24 mouse cellular contexts compared by ENCODE assay signal in genomic region chr5:24711615-24712014, GRCm38 (mm10). TPM values are rescaled to one million over a fixed set of nuclear protein-coding genes. Genes with fewer than 3 reads are reported as not detected.
DNase-seq lines count a peak whose midpoint lies in the region; ATAC-seq and TF ChIP-seq lines count a peak whose summit lies in the region.
"Had no signal": no experiment of that assay in that cellular context is flagged by ENCODE, and none has a peak within 500 bp of the region (broad histone marks: within the 10 kb centered on the region; RNA-seq: fewer than 3 reads in every experiment).

No protein-coding gene starts in this region.

- ATAC-seq in liver, embryonic 14.5 days (ENCODE audit: insufficient read depth), result no peak
- no peak for ATAC-seq in liver, embryonic 11.5 days (replicated peaks; ENCODE audit: low FRiP score)
- ATAC-seq: forebrain, postnatal 0 days; inflammation-experienced regulatory T-cells, adult 6 months had no signal

- H3K4me3 ChIP-seq in heart, adult 2 months, result no peak overlapping the region
- H3K4me3 ChIP-seq in liver, embryonic 14.5 days (ENCODE audit: insufficient read depth in 1 of 2, low read depth in 2 of 2, low read length in 2 of 2), result no peak overlapping the region
- no peak overlapping the region for H3K4me3 ChIP-seq in liver, embryonic 11.5 days (ENCODE audit: low read depth, low read length)
- H3K4me3 ChIP-seq: heart, embryonic 15.5 days; hindbrain, embryonic 10.5 days; megakaryocyte, embryonic 14.5 days had no signal

- no peaks in the 10 kb centered on the region; the same call in 1 of the 2 replicates for H3K4me1 ChIP-seq in heart, adult 2 months (ENCODE audit: control insufficient read depth, insufficient read depth, low read length)
- H3K4me1 ChIP-seq in liver, embryonic 14.5 days (replicated peaks; ENCODE audit: control insufficient read depth in 2 of 2, insufficient read depth in 2 of 2, low read length in 1 of 2), result peaks cover under 1 to 3% of the 10 kb centered on the region in 2 experiments; a peak in 1 of 4 replicates
- peaks cover 3% of the 10 kb centered on the region; the same call in 1 of the 2 replicates for H3K4me1 ChIP-seq in liver, embryonic 11.5 days (replicated peaks; ENCODE audit: control insufficient read depth, insufficient read depth, low read length)
- H3K4me1 ChIP-seq: hindbrain, embryonic 10.5 days had no signal

- no peaks in the 10 kb centered on the region for H3K36me3 ChIP-seq in heart, adult 2 months (ENCODE audit: control insufficient read depth, insufficient read depth, low read length)
- H3K36me3 ChIP-seq in liver, embryonic 14.5 days (replicated peaks; ENCODE audit: control insufficient read depth, insufficient read depth, low read depth), result no peaks in the 10 kb centered on the region; the same call in 1 of the 2 replicates
- peaks cover 33% of the 10 kb centered on the region for H3K36me3 ChIP-seq in liver, embryonic 11.5 days (ENCODE audit: control insufficient read depth, insufficient read depth, low read length)

- H3K79me2 ChIP-seq in heart, adult 2 months (replicated peaks; ENCODE audit: control insufficient read depth, insufficient read depth, low read length), result no peaks in the 10 kb centered on the region

- H3K9ac ChIP-seq in heart, adult 2 months (ENCODE audit: low read depth, low read length), result no peak overlapping the region
- H3K9ac ChIP-seq in liver, embryonic 14.5 days (replicated peaks), result no peak overlapping the region
- H3K9ac ChIP-seq in liver, embryonic 11.5 days (ENCODE audit: low read depth, low read length), result no peak overlapping the region
- H3K9ac ChIP-seq: forebrain, postnatal 0 days; heart, embryonic 15.5 days had no signal

- no peaks in the 10 kb centered on the region for H3K27me3 ChIP-seq in heart, adult 2 months (ENCODE audit: control insufficient read depth, insufficient read depth, low read length)
- H3K27me3 ChIP-seq in liver, embryonic 14.5 days (ENCODE audit: control insufficient read depth, insufficient read depth, low read length), result no peaks in the 10 kb centered on the region
- H3K27me3 ChIP-seq in liver, embryonic 11.5 days (replicated peaks; ENCODE audit: control insufficient read depth, insufficient read depth, low read length), result no peaks in the 10 kb centered on the region
- H3K27me3 ChIP-seq: heart, embryonic 15.5 days had no signal

- 96% methylated on average over 6 of the region's 6 CpGs for WGBS in heart, adult 2 months
- WGBS in liver, embryonic 14.5 days (ENCODE audit: insufficient replicate concordance), result 81% methylated on average over 6 of the region's 6 CpGs
- WGBS in liver, embryonic 11.5 days, result 90% methylated on average over 6 of the region's 6 CpGs

- DNase-seq in heart, adult 2 months, result no peak
- DNase-seq in heart, postnatal 4 days, result no peak
- no peak for DNase-seq in liver, embryonic 14.5 days (ENCODE audit: low read depth in 3 of 3, low spot score in 3 of 3)
- DNase-seq in liver, embryonic 11.5 days (ENCODE audit: low spot score), result no peak
- peak; percentile 10 for DNase-seq in A20 (ENCODE audit: low read depth, low spot score)
- peak; percentile 52 for DNase-seq in R1 (ENCODE audit: low read depth, low spot score)
- DNase-seq in frontal cortex, postnatal 14 days (ENCODE audit: low spot score in 2 of 2), result no peak
- DNase-seq: adrenal gland, postnatal 36 days; B cell, adult 2 months; cerebellum, postnatal 10 days; forebrain, postnatal 0 days; heart, adult 18-20 months; kidney, postnatal 14 days; lung, postnatal 10 days; right cerebral cortex, postnatal 14 days; thymus, postnatal 25 days had no signal

- no peak overlapping the region for H3K4me2 ChIP-seq in liver, embryonic 14.5 days (ENCODE audit: low read depth)
- H3K4me2 ChIP-seq in liver, embryonic 11.5 days, result no peak overlapping the region
- H3K4me2 ChIP-seq: heart, embryonic 15.5 days had no signal

- intact Hi-C loops in heart, adult 2 months (cut with DNase I), result no loop called here

- peak; percentile 36 for TF ChIP-seq CTCF in heart, adult 2 months (IDR thresholded peaks at IDR 0.05)
- peak; percentile 59 for TF ChIP-seq CTCF in liver, embryonic 14.5 days (IDR thresholded peaks at IDR 0.05; ENCODE audit: low read depth)

- no peak for TF ChIP-seq POLR2A in heart, adult 2 months (IDR thresholded peaks at IDR 0.05; ENCODE audit: insufficient read depth, low read depth, low read length)

- no peak overlapping the region for H3K27ac ChIP-seq in heart, adult 2 months
- H3K27ac ChIP-seq in liver, embryonic 14.5 days, result no peak overlapping the region
- H3K27ac ChIP-seq in liver, embryonic 11.5 days (ENCODE audit: low read depth, low read length), result no peak overlapping the region
- H3K27ac ChIP-seq: heart, embryonic 15.5 days; hindbrain, embryonic 10.5 days had no signal

- TF ChIP-seq EP300 in heart, adult 2 months (IDR thresholded peaks at IDR 0.05; ENCODE audit: insufficient read depth, low read depth, low read length), result no peak
- TF ChIP-seq EP300 in liver, embryonic 14.5 days (IDR thresholded peaks at IDR 0.05; ENCODE audit: low read depth), result no peak

- H3K9me3 ChIP-seq in liver, embryonic 14.5 days (ENCODE audit: control insufficient read depth, low read length), result no peaks in the 10 kb centered on the region
- H3K9me3 ChIP-seq in liver, embryonic 11.5 days (ENCODE audit: control insufficient read depth, low read length), result peaks cover 3% of the 10 kb centered on the region; the same call in 1 of the 2 replicates
- H3K9me3 ChIP-seq: heart, embryonic 15.5 days had no signal

RNA-seq across cellular contexts. Expression of gene Wdr86, which starts 18.9 kb away (rescaled TPM):
- total RNA-seq in heart, adult 2 months (2021), result 1 to 10 TPM in 1 of 2 experiments, under 1 TPM in 1; 0.43 to 1.0 TPM
- 0.73 and 1.4 TPM in 2 replicates for polyA plus RNA-seq in heart, adult 2 months (2012; rRNA removed)
- total RNA-seq in heart, postnatal 4 days (2021), result 1 to 10 TPM; 2.8 to 3.5 TPM
- 1.4 TPM in 2 replicates for polyA plus RNA-seq in liver, embryonic 14.5 days (2012; rRNA removed)
- 1.1 and 1.5 TPM in 2 replicates for polyA plus RNA-seq in liver, embryonic 14.5 days (2014; fragmentation: Nextera tagmentation; extraction: Ambion mirVana)
- polyA plus RNA-seq in liver, embryonic 11.5 days (2014; fragmentation: Nextera tagmentation; extraction: Ambion mirVana), result 9.8 and 11.2 TPM in 2 replicates

RNA-seq across cellular contexts. Expression of gene Nub1, which starts 26.3 kb away (rescaled TPM):
- total RNA-seq in heart, adult 2 months (2021), result 10 to 100 TPM; 32.2 to 39.9 TPM
- 26.3 and 32.8 TPM in 2 replicates for polyA plus RNA-seq in heart, adult 2 months (2012; rRNA removed)
- 10 to 100 TPM; 24.5 to 24.6 TPM for total RNA-seq in heart, postnatal 4 days (2021)
- 6.7 and 10.8 TPM in 2 replicates for polyA plus RNA-seq in liver, embryonic 14.5 days (2012; rRNA removed)
- polyA plus RNA-seq in liver, embryonic 14.5 days (2014; fragmentation: Nextera tagmentation; extraction: Ambion mirVana), result 10.5 and 11.9 TPM in 2 replicates
- polyA plus RNA-seq in liver, embryonic 11.5 days (2014; fragmentation: Nextera tagmentation; extraction: Ambion mirVana), result 26.6 and 29.1 TPM in 2 replicates

RNA-seq across cellular contexts. Expression of gene Crygn, which starts 46.2 kb away (rescaled TPM):
- total RNA-seq in heart, adult 2 months (2021), result not detected
- polyA plus RNA-seq in heart, adult 2 months (2012; rRNA removed), result not detected in 2 replicates
- total RNA-seq in heart, postnatal 4 days (2021), result not detected
- polyA plus RNA-seq in liver, embryonic 14.5 days (2012; rRNA removed), result 0.06 TPM in 1 of 2 replicates, not detected in the other
- polyA plus RNA-seq in liver, embryonic 14.5 days (2014; fragmentation: Nextera tagmentation; extraction: Ambion mirVana), result 1.2 TPM in 1 of 2 replicates, not detected in the other
- not detected in 2 replicates for polyA plus RNA-seq in liver, embryonic 11.5 days (2014; fragmentation: Nextera tagmentation; extraction: Ambion mirVana)
- total RNA-seq: gastrocnemius, adult 8-10 months; heart, adult 18-20 months; left cerebral cortex, postnatal 14 days had no signal
- polyA plus RNA-seq: embryonic facial prominence, embryonic 14.5 days; neural tube, embryonic 14.5 days had no signal

Comparison
In these comparisons a context has a peak if more than half of its experiments do, and no peak if none do; other contexts are left out.
1. DNase-seq: peak in A20 (single experiment) and R1 (single experiment); none in heart, adult 2 months (0 of 2), heart, postnatal 4 days (single experiment), liver, embryonic 14.5 days (0 of 3), liver, embryonic 11.5 days (single experiment) and frontal cortex, postnatal 14 days (0 of 2).